Mouse (Mus musculus) erythroid progenitor cell, adult 5-6 weeks (primary cell): Measurements from ENCODE around the gene Runx2. TPM values are rescaled to one million over a fixed set of nuclear protein-coding genes. Genes with fewer than 3 reads are reported as not detected.

ENCODE experiments used
- ATAC-seq: replicated peaks from 2 replicates; pipeline ENCODE4 v1.8.0; 2016; ENCODE audit warnings: moderate number of reproducible peaks, mild to moderate bottlenecking, moderate TSS enrichment, inconsistent platforms; ENCODE audit not compliant: poor library complexity, low FRiP score, severe bottlenecking
- total RNA-seq, 2 experiments: library from RNA; stranded (forward) in 1 of 2; stranded (reverse) in 1 of 2; fragments of 150-400 nt in 1 of 2; fragments of 186-747, 209-891 nt in 1 of 2; gene quantifications; 2 replicates each; pipeline versions ENCODE4 v1.2.3 to v1.2.4; 2015 to 2017; ENCODE audit warnings: low replicate concordance in 2 of 2

Gene Runx2
- total RNA-seq, 2 experiments from 2014 or later = 2.9 TPM; not detected in 1

GRCm38 (mm10) chr17:44672806-44673205 is 141.8 kb downstream of the Runx2 start:
- peak; percentile 44 for ATAC-seq

GRCm38 (mm10) chr17:44671946-44672692 is 142.5 kb downstream of the Runx2 start:
- peak; percentile 89 for ATAC-seq

GRCm38 (mm10) chr17:44669985-44670384 is 144.6 kb downstream of the Runx2 start:
- ATAC-seq = no peak

GRCm38 (mm10) chr17:44667346-44667745 is 147.3 kb downstream of the Runx2 start:
- no peak for ATAC-seq

GRCm38 (mm10) chr17:44663872-44664271 is 150.7 kb downstream of the Runx2 start:
- no peak for ATAC-seq

GRCm38 (mm10) chr17:44663208-44663607 is 151.4 kb downstream of the Runx2 start:
- ATAC-seq = no peak

GRCm38 (mm10) chr17:44662080-44662706 is 152.4 kb downstream of the Runx2 start:
- peak; percentile 63 for ATAC-seq

- ATAC-seq = no peak
Observed at GRCm38 (mm10) chr17:44660121-44660806, 154.3 kb downstream of the Runx2 start.

- ATAC-seq = no peak
Observed at GRCm38 (mm10) chr17:44654503-44654902, 160.1 kb downstream of the Runx2 start.

GRCm38 (mm10) chr17:44653081-44653480 is 161.5 kb downstream of the Runx2 start:
- ATAC-seq = no peak

GRCm38 (mm10) chr17:44652054-44652453 is 162.5 kb downstream of the Runx2 start:
- no peak for ATAC-seq

- no peak for ATAC-seq
Observed at GRCm38 (mm10) chr17:44651613-44652012, 163.0 kb downstream of the Runx2 start.

GRCm38 (mm10) chr17:44650431-44650830 is 164.2 kb downstream of the Runx2 start:
- ATAC-seq = no peak

- ATAC-seq = no peak; the same call in 1 of the 2 replicates
Observed at GRCm38 (mm10) chr17:44649056-44649455, 165.5 kb downstream of the Runx2 start.

- no peak for ATAC-seq
Observed at GRCm38 (mm10) chr17:44647916-44648315, 166.7 kb downstream of the Runx2 start.

GRCm38 (mm10) chr17:44645146-44645545 is 169.5 kb downstream of the Runx2 start:
- no peak for ATAC-seq

GRCm38 (mm10) chr17:44643260-44643659 is 171.3 kb downstream of the Runx2 start:
- no peak for ATAC-seq

GRCm38 (mm10) chr17:44642126-44642525 is 172.5 kb downstream of the Runx2 start:
- ATAC-seq = no peak

GRCm38 (mm10) chr17:44640910-44641309 is 173.7 kb downstream of the Runx2 start:
- peak; percentile 88 for ATAC-seq

- no peak for ATAC-seq
Observed at GRCm38 (mm10) chr17:44639446-44639845, 175.2 kb downstream of the Runx2 start.
